Mouse (Mus musculus): Measurements from ENCODE around the gene Uqcc3.

GRCm38 (mm10) chr19:8831262-8831661 lies 49.5 kb downstream of the Uqcc3 start:
- TF ChIP-seq CTCF (IDR thresholded peaks at IDR 0.05; ENCODE audit: borderline replicate concordance, extremely low read depth, insufficient read depth, insufficient read length): peak; percentile 6; the same call in 1 of the 2 replicates
- TF ChIP-seq POLR2A (IDR thresholded peaks at IDR 0.05; ENCODE audit: borderline replicate concordance, extremely low read depth, insufficient read depth, insufficient read length, poor library complexity, severe bottlenecking): no peak
